Mouse (Mus musculus): Measurements from ENCODE around the gene Rad51d.

DNA sequence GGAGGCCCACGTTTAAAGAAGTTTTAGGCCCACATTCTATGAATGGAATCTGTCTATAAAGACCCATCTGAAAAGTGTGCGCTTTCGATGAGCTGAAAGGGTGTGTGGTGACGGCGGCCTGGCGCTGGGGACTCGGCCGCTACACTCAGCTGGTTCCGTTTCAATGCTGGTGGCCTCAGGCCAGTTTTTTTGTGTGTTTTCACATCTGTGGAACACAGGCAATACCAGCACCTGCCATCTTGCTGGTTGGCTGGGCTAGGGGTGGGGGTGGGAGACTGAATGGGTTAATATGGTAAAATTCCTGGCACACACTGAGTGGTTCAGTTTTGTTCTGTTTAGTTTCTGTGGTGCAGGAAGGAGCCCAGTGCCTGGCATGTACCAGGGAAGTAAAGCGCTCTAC lies 34.4 kb downstream of the Rad51d start:
- TF ChIP-seq CTCF (IDR thresholded peaks at IDR 0.05; ENCODE audit: extremely low read depth, insufficient read length, insufficient replicate concordance, low read depth, low read length), result no peak
- TF ChIP-seq POLR2A (IDR thresholded peaks at IDR 0.05; ENCODE audit: low read depth, low read length), result no peak
